Mouse (Mus musculus): Measurements from ENCODE around the gene Tmem189.

DNA sequence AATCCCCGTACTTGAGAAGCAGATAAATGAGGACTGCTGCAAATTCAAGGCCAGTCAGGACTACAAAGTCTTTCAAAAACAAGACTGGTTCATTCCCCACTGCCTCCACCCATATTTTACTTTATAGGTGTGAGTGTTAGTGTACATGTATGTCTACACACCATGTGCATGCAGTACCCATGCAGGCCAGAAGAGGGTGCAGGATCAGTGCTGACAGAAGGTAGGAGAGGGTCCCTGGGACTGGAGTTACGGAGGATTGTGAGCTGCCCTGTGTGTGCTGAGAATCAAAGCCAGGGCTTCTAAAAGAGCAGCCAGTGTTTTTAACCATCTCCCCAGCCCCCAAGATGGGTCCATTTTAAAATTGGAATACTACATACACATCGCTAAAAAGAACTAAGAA lies 49.3 kb downstream of the Tmem189 start:
- TF ChIP-seq GATA1 (IDR thresholded peaks at IDR 0.05; ENCODE audit: low read length) (no peak), TAL1 (IDR thresholded peaks at IDR 0.05; ENCODE audit: low read length) (no peak)
